Mouse (Mus musculus) T-cell, adult 2 months (primary cell): ENCODE measurements around the gene Nxn.

ENCODE experiments used
- DNase-seq: peaks from one replicate; pipeline ENCODE4 v3.0.0; 2022; ENCODE audit warnings: low spot score

The Nxn gene

DNA sequence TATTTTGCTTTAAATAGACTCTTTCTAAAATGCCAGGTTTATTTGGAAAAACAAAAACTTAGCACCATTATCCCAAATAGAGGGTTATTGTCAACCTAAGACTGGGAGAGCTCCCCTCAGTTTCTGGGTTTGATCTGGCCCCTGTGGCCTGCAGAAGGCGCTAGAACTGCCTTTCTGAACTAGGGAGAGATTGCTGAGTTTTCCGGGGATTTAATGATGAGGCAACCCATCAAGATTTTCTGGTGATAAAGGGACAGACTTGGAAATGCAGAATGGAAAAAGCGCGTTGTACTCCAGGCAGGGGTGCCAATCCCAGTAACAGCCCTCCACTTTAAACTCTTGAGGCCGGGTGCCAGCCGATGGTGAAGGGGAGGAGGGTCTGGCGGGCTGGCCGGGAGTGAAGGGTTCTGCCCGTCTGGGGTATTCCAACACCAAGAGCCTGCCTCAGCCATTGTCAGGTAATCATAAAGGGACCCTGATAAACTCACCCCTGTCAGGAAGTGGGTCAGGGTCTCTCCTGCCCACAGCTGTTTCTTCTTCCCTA lies 100.4 kb downstream of the Nxn start:
- DNase-seq = no peak

DNA sequence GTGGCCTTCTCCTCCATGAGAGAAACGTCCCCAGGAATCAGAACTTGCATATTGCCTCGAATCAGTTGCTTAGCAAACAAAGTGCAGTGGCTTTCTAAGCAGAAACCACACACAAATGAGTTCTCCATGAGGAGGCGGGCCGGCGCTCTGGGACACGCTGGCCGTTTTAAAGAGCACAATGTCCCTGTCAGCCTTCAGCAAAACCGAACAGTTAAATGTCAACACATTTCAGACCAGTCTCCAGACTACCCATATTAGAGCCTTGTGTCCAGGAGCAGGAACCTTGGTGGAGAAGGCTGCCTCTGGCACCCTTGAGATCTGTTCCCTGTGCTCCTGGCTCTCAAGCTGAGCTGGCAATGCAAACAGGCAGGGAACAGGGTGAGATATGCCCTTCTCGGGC lies 101.7 kb downstream of the Nxn start:
- no peak for DNase-seq

DNA sequence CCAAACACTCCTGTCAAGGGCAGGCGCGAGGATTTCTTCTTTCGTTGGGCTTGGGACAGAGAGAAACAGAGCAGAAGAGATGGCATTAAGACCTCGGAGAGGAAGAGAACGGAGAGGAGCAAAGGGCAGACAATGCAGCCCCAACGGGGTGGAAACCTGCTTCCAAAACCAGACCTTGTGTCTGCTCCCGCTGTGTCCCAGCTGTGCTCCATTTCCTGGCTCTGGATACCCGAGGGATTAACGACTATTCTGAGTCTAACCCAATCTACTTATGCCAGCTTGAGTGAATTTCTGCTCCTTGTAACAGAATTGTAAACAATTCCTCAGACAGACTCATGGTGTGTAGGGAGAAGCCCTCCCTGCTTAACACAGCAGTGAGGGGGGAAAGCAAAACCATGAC lies 104.1 kb downstream of the Nxn start:
- no peak for DNase-seq

DNA sequence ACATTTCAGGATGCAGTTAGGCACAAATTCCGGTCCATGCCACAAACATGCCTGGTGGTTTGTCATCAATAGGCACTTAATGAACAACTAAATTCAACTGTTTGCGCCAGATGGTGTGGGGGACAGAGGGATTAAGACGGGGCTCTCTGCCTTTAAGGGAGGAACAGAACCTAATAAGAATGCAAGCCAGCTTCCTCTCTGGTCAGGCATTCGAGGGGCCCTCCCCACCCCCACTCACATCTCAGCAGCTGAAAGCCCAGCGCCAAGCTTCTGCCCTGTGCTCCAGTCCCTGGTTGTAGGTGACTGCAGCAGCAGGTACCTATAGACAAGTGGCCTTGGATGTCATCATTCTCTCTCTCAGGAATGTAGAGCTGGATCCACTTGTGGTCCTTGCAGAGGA lies 104.9 kb downstream of the Nxn start:
- no peak for DNase-seq

DNA sequence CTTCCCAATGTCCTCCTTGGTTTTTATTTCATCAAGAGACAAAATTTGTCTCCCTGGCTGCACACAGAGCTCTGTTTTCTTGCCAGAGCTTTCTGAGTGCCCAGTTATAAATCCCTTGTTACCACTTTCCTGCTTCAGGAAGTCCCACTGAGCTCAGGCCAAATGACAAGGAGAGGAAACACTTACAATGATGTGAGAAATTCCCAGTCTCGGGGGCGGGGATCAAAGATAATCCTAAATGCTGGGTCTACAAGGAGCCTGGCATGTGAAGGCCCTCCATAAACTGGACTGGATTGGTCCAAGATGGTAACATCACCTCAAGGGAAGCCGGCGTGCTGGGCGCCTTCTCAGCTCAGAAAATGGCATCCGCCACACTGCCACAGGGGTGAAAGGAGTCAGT lies 106.1 kb downstream of the Nxn start:
- no peak for DNase-seq

DNA sequence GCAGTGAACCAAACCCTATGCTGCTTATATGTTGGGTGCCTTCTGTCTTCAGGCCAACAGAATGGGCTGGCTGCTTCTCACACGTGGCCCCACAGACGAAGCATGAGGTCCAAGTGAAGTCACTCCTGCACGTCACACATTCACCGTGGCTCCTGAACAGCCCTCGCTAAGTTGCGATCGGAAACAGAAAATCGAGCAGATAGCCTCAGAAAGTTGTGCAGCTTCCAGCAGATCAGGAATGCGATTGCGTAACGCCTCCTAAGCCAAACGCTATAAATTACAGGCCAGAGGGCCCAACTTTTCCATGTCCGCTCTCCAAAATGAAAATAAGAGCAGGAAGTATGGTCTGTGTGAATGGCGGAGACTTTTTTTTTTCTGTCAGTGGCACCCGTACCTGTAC lies 106.5 kb downstream of the Nxn start:
- no peak for DNase-seq

DNA sequence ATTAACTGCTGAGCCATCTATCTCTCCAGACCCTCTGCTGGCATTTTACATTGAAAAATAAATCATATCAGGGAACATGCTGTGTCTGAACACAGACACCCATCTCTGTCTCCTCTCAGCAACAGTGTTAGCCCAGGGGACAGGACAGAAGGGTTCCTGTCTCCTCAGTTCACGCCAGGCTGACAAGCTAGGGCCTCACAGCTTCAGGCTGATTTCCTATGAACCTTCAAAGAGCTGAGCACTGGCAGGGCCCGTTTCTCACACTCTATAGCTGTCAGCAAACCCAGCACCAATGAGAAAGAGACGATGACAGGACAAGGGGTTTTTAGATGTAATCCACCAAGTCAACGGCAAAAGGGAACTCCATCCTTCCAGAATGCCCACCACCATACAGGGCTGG lies 107.0 kb downstream of the Nxn start:
- no peak for DNase-seq

DNA sequence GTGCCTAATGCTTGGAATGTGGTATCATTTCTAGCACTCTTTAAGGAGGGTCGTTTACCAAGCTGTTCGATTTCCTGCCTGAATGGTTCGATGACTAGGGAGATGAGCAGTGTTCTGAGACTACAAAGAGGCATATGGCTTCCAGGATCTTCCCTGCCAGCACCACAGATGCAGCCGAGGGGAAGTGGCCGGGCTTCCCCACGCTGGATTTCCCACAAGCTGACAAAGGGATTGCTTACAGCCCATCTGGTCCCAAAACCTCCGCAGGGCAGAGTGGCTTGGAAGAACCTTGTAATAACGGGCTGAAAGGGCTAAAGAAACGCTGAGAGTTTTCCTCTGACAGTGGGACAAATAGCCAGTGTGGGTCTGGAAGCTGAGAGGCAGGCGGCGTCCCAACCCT lies 108.6 kb downstream of the Nxn start:
- DNase-seq = no peak

DNA sequence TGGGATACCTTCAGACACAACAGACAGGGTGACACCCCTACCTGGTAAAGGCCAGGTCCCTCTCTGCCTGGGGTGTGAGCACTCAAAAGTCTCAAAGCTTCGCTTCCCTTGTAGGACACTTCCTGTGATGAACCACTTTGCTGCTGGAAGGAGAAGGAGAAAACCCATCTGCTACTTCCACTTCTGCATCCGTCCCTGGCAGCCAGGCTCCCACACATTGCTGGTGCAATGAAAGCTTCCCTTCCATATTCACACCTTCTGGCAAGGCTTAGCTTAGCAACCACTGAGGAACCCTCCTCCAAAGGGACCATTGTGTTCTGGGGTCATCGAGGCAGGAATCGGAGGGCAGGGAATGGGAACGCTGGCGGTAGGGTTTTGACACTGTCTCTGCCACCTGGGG lies 110.3 kb downstream of the Nxn start:
- no peak for DNase-seq

DNA sequence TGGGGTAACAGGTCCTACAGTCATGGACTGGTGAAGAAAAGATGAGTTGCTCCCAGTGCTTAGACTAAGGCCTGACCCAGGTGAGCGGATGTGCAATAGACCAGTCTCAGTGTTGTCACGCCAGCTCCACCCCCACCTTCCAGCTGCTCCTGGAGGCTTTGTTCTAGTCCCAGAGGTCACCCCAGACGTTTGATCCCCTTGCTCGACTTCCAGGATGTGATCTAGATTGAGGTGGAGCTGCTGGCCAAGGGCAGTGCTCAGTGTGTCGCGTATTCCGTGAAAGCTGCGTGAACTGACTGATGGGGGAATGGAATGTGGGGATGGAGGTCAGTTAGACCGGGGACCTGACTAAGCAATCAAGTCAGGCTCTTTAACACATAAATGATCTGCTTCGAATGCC lies 111.6 kb downstream of the Nxn start:
- DNase-seq = no peak

DNA sequence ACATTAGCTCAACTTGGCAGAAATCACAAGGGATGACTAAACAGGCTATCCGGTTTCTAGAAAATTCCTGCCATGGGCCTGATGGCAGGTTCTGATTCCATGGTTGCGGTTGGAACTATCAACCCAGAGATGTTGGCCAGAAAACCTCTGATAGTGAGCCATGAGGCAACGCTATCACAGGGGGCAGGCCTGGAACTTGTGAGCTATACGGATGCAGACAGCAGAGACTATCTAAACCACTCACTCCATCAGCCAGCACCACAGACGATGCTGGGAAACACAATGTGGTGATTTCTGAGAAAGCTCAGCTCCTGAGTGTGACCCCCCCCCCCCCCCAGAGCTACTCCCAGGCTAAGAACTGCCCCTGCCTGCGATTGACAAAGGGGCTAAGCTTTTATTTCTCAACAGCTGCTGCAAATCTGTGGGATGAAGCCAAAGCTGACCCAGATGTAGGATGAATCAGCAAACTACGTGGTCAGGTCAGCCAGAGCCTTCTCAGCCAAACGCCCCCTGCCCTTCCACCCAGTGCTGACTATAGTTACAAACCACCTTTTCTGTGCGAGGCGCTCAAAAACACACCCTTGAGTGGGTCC lies 112.3 kb downstream of the Nxn start:
- DNase-seq = no peak

DNA sequence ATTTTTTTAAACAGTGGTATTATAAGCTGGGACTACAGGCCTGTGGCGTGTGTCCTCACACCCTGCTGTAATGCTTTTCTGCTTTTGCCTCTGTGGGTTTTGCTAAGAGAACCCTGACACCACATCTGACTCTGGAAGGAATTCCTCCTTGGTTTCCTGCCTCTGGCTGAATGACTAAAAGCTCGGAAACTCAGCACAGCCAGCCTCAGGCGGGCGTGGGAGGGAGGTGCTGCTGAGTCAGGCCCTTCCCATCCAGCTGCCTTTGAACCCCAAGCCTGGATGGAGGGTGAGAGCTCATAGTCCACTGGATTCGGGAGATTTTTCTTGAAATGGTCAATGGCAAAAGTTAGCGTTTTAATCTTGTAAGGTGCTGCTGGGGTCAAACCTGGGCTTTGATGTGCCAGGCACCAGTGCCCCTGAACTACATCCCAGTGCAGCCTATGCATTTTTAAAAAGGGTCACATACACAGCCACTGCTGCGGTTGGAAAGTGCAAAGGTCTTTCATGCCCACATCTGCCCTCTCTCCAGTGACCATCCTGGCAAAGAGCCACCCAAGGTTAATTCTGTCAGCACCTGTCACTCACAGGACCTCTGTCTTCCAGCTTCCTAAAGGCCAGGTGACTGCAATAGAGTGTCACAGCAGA lies 113.4 kb downstream of the Nxn start:
- no peak for DNase-seq

DNA sequence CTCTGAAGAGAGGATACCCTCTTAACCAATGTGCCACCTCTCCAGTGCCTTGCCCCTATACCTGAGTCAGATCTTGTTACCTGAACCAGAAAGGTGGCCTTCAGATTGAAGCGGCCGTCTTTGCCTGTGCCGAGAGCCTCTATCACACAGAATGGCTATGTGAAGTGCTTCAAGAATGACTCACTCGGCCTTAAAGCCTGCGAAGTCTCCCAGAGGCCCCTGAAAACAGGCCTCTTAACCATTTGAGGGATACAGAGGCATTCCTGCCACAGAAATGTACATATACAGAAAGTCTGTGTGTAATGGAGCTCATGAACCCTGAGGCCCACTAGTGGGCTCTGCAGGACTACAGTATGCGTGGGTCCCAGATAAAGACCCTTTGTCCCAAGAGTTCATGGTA lies 115.1 kb downstream of the Nxn start:
- no peak for DNase-seq

DNA sequence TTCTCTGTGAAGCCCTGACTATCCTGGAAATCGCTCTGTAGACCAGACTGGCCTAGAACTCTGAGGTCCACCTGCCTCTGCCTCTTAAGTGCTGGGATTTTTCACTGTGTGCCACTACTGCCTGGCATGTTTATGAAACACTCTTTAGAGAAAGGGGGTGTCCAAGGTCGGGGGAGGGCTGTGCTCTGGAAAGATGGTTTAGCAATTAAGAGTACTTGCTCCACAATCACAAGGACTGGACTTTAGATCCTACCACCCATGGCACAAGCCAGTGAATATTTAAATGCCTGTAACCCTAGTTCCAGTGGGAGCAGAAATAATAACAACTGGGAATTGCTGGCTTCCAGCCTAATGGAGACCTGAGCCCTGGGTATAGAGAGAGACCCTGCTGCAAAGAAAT lies 119.0 kb downstream of the Nxn start:
- DNase-seq = no peak

DNA sequence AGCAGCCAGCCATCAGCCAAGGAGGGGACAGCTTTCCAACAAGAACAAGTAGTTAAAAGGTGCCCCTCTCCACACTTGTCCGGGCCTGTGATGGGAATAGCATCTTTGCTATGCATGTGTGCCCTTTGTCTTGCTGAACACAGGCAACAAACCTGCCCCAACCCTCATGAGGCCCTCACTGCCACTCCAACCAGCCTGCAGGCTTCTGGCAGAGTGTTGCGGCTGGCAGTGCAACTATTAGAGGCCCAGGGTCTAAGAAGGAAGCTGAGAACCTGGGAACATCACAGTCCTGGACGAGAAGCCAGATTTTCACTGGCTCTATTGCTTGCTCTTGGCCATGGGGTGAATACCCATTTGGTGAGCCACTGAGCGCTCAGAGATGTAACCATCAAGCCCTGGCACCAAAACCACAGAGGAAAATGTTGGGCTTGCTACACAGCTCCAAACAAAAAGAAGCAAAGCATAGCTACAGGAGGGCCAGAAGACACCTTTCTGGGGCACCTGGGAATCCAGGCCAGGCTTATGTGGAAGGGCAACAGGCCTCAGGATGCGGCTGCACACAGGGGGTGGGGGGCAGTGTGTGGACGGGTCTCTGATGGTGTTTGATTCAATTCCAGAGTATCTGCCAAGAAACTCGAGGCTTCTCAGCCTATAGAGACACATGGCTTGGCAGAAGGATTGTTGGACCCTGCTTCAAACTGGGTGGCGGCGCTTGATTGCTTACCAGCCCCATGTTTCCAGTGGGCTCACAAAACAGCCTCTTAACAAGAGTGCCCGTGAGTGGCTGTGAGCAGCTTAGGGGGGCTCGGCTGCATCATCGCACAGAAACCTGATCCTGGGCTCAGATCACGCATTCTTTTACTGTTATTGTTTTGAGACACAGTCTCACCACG lies 119.7 kb downstream of the Nxn start:
- DNase-seq = no peak

DNA sequence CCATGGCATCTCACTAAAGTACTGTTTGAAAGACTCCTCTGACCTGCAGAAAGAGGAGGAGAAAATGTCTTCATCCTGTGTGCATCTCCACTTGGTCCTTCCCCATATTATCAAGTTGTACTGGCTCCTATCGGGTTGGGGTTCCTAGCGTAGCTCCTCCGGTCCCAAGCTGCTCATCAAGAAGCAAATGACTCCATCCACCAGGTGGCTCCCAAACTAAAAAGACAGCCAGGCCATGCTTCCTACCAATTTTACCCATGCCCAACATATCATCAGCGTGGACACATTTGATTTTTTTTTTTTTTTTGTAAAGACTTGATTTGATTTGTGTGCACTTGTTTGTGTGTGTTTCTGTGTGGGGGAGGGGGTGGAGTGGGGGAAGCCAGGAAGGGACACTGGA lies 126.5 kb downstream of the Nxn start:
- no peak for DNase-seq

DNA sequence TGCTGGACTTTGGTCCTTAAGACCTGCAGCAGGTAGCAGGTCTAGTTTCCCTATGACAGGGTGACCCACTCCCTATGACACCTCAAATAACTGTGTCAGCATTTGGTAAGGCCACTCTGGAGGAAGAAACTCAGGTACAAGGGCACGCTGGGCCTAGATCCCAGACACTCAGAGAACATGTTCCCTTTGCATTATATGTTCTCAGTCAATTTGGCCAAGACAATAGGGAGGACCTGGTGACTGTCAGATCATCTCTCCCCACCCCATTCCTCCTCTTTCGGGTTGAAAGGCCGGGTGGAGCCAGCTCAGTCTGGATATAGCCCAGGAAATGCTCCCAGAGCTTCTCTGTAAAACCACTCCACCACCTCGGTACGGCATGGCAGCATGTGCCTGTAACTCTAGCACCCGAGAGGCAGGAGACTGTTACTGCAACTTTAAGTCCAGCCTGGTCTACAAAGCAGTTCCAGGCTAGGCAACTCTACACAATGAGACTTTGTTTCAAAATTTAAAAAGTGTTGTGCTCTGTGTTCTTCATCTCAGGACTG lies 130.3 kb downstream of the Nxn start:
- DNase-seq = no peak

DNA sequence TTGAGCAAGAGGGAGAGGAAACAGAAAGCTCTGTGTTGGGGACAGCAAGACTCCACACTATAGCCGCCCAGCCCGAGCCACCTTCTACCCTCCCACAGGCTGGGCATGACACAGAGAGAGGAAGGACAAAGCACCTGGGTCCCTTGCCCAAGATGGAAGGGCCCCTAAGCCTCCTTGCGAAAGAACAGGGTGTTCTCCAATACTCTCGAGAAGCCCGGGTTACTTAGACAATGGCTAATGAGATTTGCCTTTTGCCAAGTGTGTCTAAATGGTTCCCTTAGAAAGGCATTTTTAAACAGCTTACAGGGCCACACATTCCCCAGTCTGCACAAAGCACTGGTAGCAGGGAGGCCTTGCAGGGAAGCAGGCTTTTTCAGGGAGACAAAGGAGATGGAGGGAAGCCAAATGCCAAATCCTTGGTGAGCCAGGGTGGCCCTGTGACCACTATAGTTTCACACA lies 130.9 kb downstream of the Nxn start:
- DNase-seq = no peak

DNA sequence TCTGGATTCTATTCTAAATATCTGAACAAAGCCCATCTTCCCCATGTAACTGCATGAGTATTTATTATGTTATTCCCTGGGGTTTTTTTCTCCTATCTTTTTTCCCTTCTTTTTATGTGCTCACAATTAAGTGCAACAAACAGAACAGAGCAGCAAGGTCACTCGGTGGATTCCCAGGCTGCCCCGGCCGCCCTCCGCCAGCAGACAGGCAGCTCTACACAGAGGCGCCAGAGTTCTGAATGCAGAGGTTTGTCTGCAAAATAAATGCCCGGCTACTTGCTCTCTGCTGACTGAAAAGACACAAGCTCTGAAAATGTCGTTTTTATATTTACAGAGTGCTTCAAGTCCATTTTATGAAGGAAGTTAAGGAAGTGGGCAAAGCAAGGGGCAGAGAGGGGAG lies 131.4 kb downstream of the Nxn start:
- no peak for DNase-seq

DNA sequence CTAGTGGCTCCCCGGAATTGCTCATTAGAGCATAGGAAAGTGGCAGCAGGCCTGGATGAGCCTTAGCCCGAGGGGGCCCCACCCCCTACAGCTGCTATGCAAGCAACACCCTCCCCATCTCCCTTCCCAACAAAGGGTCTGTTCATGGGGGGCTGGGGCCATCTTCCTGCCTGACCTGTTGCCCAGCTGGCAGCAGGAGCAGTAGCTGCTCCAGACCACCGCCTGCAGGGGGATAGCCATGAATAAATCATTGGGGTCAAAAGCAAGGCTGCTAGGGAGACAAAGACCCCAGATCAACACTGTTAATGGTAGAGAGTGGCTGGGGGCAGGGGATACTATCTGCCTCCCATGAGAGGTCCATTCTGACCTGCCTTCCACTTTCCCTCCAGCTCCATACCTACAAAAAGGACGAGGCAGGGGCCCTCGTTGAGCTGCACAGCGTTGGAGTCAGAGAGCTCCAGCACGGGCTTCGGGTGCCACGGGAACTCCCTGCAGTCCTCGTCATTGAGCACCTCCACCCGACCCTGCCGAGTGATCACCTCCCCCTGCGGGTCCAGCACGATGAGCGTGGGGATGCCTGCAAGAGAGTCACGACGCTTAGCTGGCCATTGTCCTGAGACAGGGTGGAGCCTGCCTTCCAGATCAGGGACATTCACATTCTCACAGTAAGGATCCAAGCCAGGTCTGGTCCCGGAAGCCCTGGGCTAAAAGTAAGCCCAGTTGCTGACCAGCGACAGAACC lies 136.2 kb downstream of the Nxn start:
- DNase-seq = no peak

DNA sequence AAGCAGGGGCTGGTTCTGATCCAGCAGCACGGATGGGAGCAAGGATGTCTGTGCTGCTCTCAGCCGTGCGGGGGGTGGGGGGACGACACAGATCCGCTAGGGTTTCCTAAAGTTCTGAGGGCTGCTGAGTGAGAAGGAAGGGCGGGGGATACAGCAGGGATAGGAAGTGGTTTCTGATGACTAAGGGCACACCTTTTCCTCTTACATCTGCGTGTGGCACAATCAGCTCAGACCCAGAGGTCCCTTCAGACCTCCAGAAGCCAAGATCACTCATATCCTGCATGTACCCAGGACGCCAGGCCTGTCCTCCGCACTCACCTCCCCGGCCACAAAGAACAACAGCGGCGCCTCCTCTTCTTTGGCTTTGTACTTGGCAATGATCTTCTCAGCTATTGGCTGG lies 137.7 kb downstream of the Nxn start:
- DNase-seq = peak; percentile 31
